Mouse (Mus musculus) thymus, adult 2 months (tissue): ENCODE data around the gene Wdr92. TPM values are rescaled to one million over a fixed set of nuclear protein-coding genes. Genes with fewer than 3 reads are reported as not detected.
A peak's percentile ranks its signal among the peaks of the same experiment; 100 is the strongest.

Experiments
- DNase-seq: peaks from one replicate; pipeline ENCODE4 v3.0.0; 2021
- H3K27ac ChIP-seq: fragments of 200-500 bp; 2 replicates; pipeline ENCODE4 v1.5.1; 2012; ENCODE audit warnings: low read length, control low read depth; ENCODE audit not compliant: control insufficient read depth, insufficient read depth
- H3K27me3 ChIP-seq: fragments of 200-500 bp; 2 replicates; pipeline ENCODE4 v1.6.1; 2012; ENCODE audit warnings: mild to moderate bottlenecking, low read length, moderate library complexity, mixed read lengths; ENCODE audit not compliant: control insufficient read depth, insufficient read depth
- H3K36me3 ChIP-seq: fragments of 200-500 bp; 2 replicates; pipeline ENCODE4 v1.6.1; 2012; ENCODE audit warnings: mild to moderate bottlenecking, low read length, moderate library complexity; ENCODE audit not compliant: control insufficient read depth, insufficient read depth
- H3K4me1 ChIP-seq: fragments of 200-500 bp; replicated peaks from 2 replicates; pipeline ENCODE4 v1.6.1; 2012; ENCODE audit warnings: low read length; ENCODE audit not compliant: control insufficient read depth, insufficient read depth
- H3K4me3 ChIP-seq: fragments of 200-500 bp; 2 replicates; pipeline ENCODE4 v1.5.1; 2012; ENCODE audit warnings: mild to moderate bottlenecking, low read length, control low read depth, moderate library complexity; ENCODE audit not compliant: control insufficient read depth, insufficient read depth
- CTCF ChIP-seq: fragments of 200-500 bp; IDR thresholded peaks from 2 replicates; pipeline ENCODE4 v1.5.1; 2012; ENCODE audit warnings: mild to moderate bottlenecking, control low read depth, low read length, moderate library complexity, borderline replicate concordance; ENCODE audit not compliant: control insufficient read depth, poor library complexity, insufficient read depth; ENCODE audit errors: extremely low read depth
- POLR2A ChIP-seq: fragments of 200-500 bp; IDR thresholded peaks from 2 replicates; pipeline ENCODE4 v1.6.1; 2012; ENCODE audit warnings: mild to moderate bottlenecking, low read length, control low read depth, moderate library complexity; ENCODE audit not compliant: control insufficient read depth, poor library complexity, insufficient read depth; ENCODE audit errors: extremely low read depth
- WGBS: fragments of 180-500 bp; shearing (Covaris S2); methylation state at CpG from one replicate; pipeline ENCODE4 v1.1.7; 2018; 5-methylcytosine and 5-hydroxymethylcytosine counted together
- polyA plus RNA-seq: library from polyadenylated mRNA; depleted of rRNA; stranded (reverse); fragments of >200 nt; gene quantifications from 2 replicates; pipeline ENCODE4 v1.2.3, GENCODE M21; 2012

Gene Wdr92
- polyA plus RNA-seq, 1 experiment = 15.5 TPM

- no peak for DNase-seq
- WGBS = 58% methylated on average over 3 of the region's 3 CpGs
These were observed 1.2 kb upstream of the Wdr92 start for GRCm38 (mm10) chr11:17180753-17181152.

GRCm38 (mm10) chr11:17183165-17183564, 1.3 kb downstream of the Wdr92 start:
- H3K4me1 ChIP-seq = no peaks in the 10 kb centered on the region; the same call in 1 of the 2 replicates

More at GRCm38 (mm10) chr11:17180753-17181152, 1.2 kb upstream of the Wdr92 start:
- Histone ChIP-seq H3K27me3 (no peaks in the 10 kb centered on the region), H3K27ac (no peak overlapping the region), H3K4me1 (no peaks in the 10 kb centered on the region; the same call in 1 of the 2 replicates), H3K4me3 (no peak overlapping the region), H3K36me3 (no peaks in the 10 kb centered on the region)
- TF ChIP-seq POLR2A = no peak
- TF ChIP-seq CTCF = no peak

GRCm38 (mm10) chr11:17187649-17188048, 5.7 kb downstream of the Wdr92 start:
- Histone ChIP-seq H3K4me1 (peaks cover 2% of the 10 kb centered on the region; the same call in 1 of the 2 replicates), H3K4me3 (no peak overlapping the region), H3K36me3 (no peaks in the 10 kb centered on the region), H3K27ac (no peak overlapping the region), H3K27me3 (no peaks in the 10 kb centered on the region)
- no peak for TF ChIP-seq POLR2A
- TF ChIP-seq CTCF = no peak
- WGBS = 88% methylated on average over 3 of the region's 3 CpGs
- no peak for DNase-seq

More at GRCm38 (mm10) chr11:17183165-17183564, 1.3 kb downstream of the Wdr92 start:
- DNase-seq = no peak
- Histone ChIP-seq H3K27me3 (no peaks in the 10 kb centered on the region), H3K4me3 (no peak overlapping the region), H3K36me3 (no peaks in the 10 kb centered on the region), H3K27ac (no peak overlapping the region)
- TF ChIP-seq CTCF (no peak), POLR2A (no peak)
- WGBS = 89% methylated on average over 2 of the region's 2 CpGs

DNA sequence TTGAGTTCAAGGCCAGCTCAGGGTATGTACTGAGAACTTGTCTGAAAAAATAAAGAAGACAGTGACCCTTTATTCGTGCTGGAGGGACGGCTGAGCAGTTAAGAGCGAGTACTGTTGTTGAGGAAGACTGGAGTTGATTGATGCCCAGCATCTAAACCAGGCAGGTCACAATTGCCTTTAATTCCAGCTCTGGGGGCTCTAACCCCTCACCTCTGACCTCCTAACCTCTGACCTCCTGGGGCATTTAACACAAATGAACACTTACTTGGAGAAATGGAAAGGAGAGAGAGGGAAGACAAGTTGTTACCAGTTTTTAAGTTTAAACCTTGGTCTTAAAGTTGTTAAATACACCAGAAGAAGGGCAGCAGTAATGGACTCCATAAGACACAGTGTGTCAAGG, 6.9 kb downstream of the Wdr92 start:
- 96% methylated on average over 3 of the region's 3 CpGs for WGBS
- peaks cover 2% of the 10 kb centered on the region; the same call in 1 of the 2 replicates for H3K4me1 ChIP-seq
- H3K27me3 ChIP-seq = no peaks in the 10 kb centered on the region
- DNase-seq = no peak
- H3K36me3 ChIP-seq = no peaks in the 10 kb centered on the region
- H3K27ac ChIP-seq = no peak overlapping the region
- H3K4me3 ChIP-seq = no peak overlapping the region
- TF ChIP-seq POLR2A (no peak), CTCF (no peak)

- 64% methylated on average over 9 of the region's 9 CpGs for WGBS
- H3K36me3 ChIP-seq = peaks cover 26% of the 10 kb centered on the region
- no peak for TF ChIP-seq CTCF
- TF ChIP-seq POLR2A = no peak
- H3K4me1 ChIP-seq = peaks cover 2% of the 10 kb centered on the region; the same call in 1 of the 2 replicates
- H3K27ac ChIP-seq = peak overlapping the region; percentile 49; the same call in 1 of the 2 replicates
- peak; percentile 26 for DNase-seq
- H3K4me3 ChIP-seq = no peak overlapping the region
- H3K27me3 ChIP-seq = no peaks in the 10 kb centered on the region
These were observed 10.4 kb downstream of the Wdr92 start for GRCm38 (mm10) chr11:17192151-17192844.

- no peaks in the 10 kb centered on the region for H3K4me1 ChIP-seq
- no peak for DNase-seq
- WGBS = 94% methylated on average over 5 of the region's 5 CpGs
- no peak overlapping the region for H3K4me3 ChIP-seq
- H3K36me3 ChIP-seq = peaks cover 63% of the 10 kb centered on the region
- TF ChIP-seq POLR2A = no peak
- TF ChIP-seq CTCF = no peak
- no peaks in the 10 kb centered on the region for H3K27me3 ChIP-seq
- no peak overlapping the region for H3K27ac ChIP-seq
These were observed 17.3 kb downstream of the Wdr92 start for GRCm38 (mm10) chr11:17199170-17199569.
